Mouse (Mus musculus) frontal cortex, postnatal 36 days (tissue): ENCODE data around the gene Atrip.

Source experiments
- DNase-seq, 2 experiments: peaks; one replicate each; pipeline ENCODE4 v3.0.0; 2022; ENCODE audit warnings: low spot score in 2 of 2

The Atrip gene

DNA sequence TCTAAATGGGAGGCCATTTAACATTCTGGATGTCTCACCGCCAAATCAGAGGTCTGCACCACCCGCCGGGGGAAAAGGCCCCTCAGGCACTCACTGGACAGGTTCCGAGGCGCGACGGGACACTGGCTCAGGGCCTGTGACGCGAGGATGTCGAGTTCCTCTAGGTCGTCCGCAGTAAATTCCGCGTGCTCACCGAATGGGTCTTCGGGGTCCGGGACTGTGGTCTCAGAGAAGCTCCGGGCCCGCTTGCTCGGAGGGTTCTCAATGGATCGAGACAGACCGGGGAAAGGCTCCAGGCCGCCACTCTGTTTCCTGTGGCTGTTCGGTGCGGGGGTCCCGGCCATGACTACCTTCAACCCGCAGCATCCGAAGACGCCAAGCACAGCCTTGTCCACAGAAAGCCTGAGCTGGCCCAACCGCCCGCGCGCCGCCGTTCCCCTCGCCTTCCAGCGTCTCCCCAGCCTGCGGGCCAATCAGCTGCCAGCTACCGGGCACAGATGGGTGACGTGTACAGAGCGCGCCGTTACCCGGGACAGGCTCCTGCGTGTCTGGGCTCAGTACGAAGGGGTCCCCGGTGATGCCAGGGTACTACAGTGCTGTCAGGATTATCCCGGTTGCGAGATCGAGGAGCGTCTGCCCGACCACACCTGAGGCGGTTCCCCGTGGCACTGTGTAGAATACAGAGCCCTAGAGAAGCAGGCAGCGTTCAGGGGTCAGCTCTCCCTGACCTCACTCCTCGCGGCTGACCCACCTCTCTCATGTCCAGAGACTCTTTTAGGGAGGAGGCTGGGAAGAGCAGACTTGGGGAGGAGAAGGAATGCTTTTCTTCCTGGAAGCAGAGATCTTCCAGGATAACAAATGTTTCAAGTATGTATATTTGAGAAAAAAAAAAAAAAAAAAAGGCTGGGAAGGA is at the start of gene Atrip:
Gene Atrip (minus strand): TSS at position 464 of the 913 bp plus-strand sequence.
- peak; percentile 95 to 96 for DNase-seq

DNA sequence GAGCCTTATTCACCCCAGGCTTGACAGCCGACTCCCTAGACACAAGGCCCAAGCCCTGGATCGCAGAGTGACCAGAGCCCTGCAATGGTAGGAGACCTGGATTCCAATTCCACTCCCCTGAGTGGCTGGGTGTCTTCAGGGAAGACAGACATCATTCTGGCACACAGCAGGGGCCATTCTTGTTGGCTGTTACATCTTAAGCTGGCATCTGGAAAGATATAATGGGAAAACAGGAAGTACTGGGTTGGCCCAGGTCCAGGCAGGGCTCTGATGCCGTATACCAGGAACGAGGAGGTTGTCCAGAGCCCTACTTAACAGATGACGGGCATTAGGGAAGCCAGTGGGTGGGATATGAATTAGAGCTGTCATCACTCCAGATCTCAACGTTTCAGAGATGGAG is 49.3 kb upstream of the Atrip start:
- DNase-seq, result no peak

- DNase-seq, result peak in 1 of 2 experiments; percentile 41
These were observed 48.7 kb upstream of the Atrip start for GRCm38 (mm10) chr9:109122553-109123085.

DNA sequence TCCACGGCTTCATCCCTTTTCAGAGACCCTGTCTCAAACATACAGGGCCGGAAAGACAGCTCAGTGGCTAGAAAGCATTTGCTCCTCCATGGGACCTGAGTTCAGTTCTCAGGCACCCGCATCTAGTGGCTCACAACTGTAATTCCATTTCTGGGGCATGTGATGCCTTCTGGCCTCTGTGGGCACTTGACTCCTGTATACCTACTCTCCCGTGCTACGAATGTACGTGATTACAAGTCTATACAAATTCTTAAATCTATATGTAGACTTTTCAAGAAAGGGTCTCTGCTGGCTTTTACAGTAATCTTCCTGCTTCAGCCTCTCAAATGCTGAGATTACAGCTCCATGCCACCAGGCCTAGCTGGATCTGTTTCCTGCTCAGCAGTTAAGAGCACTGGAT is 47.0 kb upstream of the Atrip start:
- DNase-seq, result no peak

DNA sequence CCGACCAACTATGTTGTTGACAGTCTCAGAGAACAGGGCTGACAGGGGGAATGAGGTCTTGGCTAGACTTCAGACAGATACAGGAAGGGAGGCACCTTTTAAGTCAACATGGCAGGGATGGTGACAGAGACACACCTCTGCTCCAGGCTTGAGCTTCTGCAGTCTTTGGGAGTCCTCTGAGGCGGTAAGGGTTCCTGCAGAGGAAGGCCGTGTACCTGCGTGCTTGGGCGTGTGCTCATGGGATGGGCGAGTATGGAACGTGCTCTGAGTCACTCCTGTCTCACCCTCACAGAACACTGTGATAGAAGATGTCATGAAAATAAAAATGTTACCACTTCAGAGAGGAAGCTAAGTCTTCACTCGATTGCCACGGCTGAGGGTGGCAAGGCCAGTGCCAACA is 45.6 kb upstream of the Atrip start:
- DNase-seq, result no peak

DNA sequence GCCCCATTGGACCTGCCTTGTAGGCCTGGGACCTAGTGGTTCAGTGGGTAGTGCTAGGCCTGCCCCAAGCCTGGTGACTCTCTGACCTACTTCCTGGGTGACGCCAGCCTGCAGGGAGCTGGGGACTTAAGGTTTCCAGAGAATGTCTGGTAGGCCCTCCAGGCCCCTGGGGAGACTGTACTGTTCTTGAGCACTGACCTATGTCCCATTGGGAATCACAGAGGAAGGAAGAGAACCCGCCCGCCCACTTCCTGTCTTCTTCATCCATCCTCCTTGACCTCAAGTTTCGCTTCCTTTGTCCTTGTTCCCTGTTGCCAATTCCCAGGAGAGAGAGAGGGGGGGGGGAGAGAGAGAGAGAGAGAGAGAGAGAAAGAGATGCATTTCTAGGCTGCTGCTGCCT is 44.2 kb upstream of the Atrip start:
- DNase-seq, result no peak

- DNase-seq, result no peak
These were observed 42.3 kb upstream of the Atrip start for GRCm38 (mm10) chr9:109116205-109116604.

DNA sequence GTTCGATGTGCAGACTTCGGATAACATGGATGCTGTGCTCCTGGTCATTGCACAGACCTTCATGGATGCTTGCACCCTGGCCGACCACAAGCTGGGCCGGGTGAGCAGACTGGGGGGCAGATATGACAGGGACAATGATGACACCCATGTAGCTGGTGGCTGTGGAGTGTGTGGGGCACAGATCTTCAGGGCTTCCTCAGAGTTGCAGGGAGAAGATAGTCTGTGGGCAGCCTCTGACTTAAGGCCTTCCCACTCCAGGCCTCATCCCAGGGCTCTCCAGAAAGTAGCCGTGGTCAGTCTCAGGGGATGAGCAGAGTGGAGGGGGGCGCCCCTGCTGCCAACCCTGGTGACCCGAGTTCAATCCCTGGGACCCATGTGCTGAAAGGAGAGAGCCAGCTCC is 40.9 kb upstream of the Atrip start:
- DNase-seq, result no peak

DNA sequence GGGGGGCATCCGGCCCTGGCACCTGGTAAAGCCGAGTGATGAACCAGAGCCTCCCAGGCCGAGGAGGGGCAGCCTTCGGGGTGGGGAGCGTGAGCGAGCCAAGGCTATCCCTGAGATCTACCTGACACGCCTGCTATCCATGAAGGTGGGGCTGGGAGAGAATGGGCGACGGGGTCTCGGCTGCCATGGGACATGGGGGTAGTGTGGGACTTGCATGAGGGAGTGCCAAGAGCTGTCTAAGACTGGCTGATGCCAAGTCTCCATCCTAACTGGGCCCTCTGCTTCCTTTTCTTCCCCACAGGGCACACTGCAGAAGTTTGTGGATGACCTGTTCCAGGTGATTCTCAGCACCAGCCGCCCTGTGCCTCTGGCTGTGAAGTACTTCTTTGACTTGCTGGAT is 40.4 kb upstream of the Atrip start:
- DNase-seq, result no peak

DNA sequence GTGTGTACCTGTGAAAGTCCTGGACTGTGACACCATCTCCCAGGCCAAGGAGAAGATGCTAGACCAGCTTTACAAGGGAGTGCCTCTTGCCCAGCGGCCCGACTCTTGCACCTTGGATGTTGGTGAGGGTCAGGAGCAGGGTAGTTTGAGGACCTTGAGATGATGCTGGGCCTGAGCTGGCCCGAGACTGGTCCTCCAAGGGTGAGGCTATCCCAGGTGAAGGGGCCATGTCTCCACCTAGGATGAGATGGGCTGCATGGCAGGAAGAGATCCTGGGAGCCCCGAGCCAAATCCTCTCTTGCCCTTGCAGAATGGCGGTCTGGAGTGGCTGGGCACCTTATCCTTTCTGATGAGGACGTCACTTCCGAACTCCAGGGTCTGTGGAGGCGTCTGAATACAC is 39.4 kb upstream of the Atrip start:
- DNase-seq, result no peak

DNA sequence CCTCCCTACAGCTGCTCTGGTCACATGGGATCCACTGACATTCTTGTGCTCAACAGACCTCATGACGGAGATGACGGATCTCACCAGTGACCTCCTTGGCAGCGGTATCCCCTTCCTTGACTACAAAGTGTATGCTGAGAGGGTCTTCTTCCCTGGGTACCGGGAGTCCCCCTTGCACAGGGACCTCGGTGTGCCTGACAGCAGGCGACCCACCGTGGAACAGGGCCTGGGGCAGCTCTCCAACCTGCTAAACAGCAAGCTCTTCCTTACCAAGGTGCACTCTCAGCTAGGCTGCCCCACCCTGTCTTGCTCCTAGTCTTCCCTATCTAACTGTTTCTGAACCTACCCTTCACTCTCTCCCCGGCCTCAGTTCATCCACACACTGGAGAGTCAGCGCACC is 37.7 kb upstream of the Atrip start:
- DNase-seq, result no peak

GRCm38 (mm10) chr9:109111101-109111500 is 37.2 kb upstream of the Atrip start:
- no peak for DNase-seq

DNA sequence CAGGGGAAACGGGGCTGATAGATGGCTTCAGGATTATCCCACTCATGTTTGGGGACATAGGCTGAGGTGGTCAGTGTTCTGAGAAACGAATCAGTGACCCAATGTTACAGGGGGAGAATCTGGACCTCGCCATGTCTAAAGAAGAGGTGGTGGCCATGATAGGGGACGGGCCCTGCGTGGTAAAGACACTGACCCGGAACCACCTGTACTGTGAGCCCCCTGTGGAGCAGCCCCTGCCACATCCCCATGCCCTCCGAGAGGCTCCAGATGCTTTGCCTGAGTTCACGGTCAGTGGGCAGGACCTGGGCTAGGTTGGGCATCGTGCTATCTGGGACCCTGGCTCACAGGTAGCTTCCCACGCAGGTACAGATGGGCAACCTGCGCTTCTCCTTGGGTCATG is 36.3 kb upstream of the Atrip start:
- no peak for DNase-seq

DNA sequence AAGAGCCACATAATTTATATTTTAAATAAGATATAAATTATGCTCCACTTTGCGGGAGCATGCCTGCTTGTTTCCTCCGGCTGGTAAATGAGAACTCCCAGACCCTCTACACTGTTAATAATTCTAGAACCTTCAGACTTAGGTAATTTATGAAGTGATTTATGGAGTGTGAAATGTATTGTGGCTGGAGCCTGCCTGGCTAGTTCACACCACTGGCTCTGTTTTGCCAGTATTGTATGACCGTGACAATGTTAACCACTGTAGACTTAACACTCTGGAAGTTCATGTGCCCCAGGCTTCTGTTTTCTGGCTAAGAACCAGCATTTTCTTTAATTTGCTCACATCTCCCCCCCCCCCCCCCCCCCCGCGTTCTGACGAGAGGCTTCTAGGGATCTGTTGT is 33.4 kb upstream of the Atrip start:
- DNase-seq, result no peak

DNA sequence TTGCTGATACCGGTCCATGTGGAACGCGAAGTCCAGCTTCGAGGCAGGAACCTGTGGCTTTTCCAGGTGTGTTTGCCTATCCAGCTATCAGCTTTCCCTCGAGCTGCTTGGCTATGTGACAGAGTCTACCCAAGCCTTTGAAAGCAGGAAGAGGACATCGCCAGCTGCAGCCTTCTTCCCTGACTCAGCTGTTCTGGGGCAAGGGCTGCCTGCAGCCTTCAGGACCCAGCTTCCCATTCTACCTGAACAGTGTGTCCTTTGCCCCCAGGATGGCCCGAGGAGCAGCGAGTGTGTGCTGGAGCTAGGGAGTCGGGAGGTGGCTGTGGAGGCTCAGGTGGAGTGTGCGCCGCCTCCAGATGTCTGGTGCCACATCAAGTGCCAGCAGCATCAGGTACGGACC is 31.7 kb upstream of the Atrip start:
- no peak for DNase-seq

- peak in 1 of 2 experiments; percentile 49 for DNase-seq
These were observed 31.1 kb upstream of the Atrip start for GRCm38 (mm10) chr9:109105011-109105410.

- DNase-seq, result no peak
These were observed 30.2 kb upstream of the Atrip start for GRCm38 (mm10) chr9:109104083-109104482.

GRCm38 (mm10) chr9:109103250-109103649 is 29.3 kb upstream of the Atrip start:
- no peak for DNase-seq

GRCm38 (mm10) chr9:109102541-109102940 is 28.6 kb upstream of the Atrip start:
- DNase-seq, result no peak

- DNase-seq, result no peak
These were observed 28.1 kb upstream of the Atrip start for GRCm38 (mm10) chr9:109101933-109102445.

DNA sequence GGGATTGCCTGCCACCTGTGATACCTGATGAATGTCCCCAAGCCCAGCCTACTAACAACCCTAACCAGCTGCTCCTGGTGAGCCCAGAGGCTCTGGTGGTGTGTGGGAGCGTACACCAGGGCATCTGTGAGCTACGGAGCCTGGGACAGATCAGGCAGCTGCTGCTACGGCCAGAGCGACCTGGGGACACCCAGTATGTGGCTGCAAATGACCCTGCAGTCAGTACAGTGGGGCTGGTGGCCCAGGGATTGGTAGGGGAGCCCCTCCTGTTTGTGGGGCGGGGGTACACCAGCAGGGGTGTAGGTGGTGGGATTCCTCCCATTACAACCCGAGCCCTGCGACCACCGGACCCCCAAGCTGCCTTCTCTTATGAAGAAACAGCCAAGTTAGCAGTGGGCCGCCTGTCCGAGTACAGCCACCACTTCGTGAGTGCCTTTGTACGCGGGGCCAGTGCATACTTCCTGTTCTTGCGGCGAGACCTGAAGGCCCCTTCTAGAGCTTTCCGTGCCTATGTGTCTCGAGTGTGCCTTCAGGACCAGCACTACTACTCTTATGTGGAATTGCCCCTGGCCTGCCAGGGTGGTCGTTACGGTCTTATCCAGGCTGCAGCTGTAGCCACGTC is 26.5 kb upstream of the Atrip start:
- DNase-seq, result no peak

DNA sequence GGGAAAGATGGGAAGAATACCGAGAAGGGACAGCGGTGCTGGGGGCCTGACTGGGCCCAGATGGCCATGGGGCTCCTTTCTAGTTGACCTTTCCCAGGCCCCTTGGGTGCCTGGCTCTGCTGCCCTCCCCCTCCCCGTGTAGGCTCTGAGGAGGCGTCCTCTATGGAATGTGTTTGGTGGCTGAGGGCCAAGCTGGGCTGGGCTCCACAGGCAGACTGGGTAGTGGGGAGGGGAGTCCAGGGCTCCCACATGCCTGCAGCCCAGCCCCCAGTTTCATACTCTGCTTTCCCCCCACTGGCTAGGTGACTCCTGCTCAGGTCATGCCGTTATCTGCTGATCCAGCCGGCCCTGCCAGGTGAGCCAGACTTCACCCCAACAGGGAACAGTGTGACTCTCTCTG is 25.0 kb upstream of the Atrip start:
- peak in 1 of 2 experiments; percentile 37 for DNase-seq

GRCm38 (mm10) chr9:109098366-109098765 is 24.4 kb upstream of the Atrip start:
- DNase-seq, result no peak
